Mouse (Mus musculus) heart, adult 2 months (tissue): ENCODE data around the gene Mef2c.

Experiments
- CTCF ChIP-seq: fragments of 200-600 bp; IDR thresholded peaks from 2 replicates; pipeline ENCODE4 v1.8.1; 2022; ENCODE audit warnings: antibody characterized with exemption, mild to moderate bottlenecking, moderate library complexity
- EP300 ChIP-seq: fragments of 200-500 bp; IDR thresholded peaks from 2 replicates; pipeline ENCODE4 v1.6.1; 2011; ENCODE audit warnings: low read depth, low read length, control low read depth; ENCODE audit not compliant: insufficient read depth
- POLR2A ChIP-seq: fragments of 200-500 bp; IDR thresholded peaks from 2 replicates; pipeline ENCODE4 v1.6.1; 2011; ENCODE audit warnings: mild to moderate bottlenecking, low read depth, low read length, control low read depth; ENCODE audit not compliant: insufficient read depth

DNA sequence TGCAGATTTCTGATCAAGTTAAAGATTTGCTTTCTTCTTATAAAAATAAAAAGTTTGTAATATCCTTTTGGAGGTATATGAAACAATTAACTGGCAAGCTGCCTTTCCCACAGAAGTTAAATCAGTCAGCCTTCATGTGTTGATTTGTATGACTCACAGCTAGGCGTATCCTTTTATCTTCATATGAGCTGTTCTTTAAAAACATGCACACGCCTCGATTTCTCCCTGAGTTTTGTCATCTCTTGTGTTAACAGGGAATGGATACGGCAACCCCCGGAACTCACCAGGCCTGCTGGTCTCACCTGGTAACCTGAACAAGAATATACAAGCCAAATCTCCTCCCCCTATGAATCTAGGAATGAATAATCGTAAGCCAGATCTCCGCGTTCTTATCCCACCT, 148.7 kb downstream of the Mef2c start:
- no peak for TF ChIP-seq CTCF
- TF ChIP-seq POLR2A: no peak
- no peak for TF ChIP-seq EP300
